Mouse (Mus musculus): ENCODE measurements around the gene Plac9a.
"Not testable (repeated sequence)": the region's sequence is repeated elsewhere in the genome, so short reads cannot be mapped to it uniquely, and the experiment has no call there.

Gene Plac9a

DNA sequence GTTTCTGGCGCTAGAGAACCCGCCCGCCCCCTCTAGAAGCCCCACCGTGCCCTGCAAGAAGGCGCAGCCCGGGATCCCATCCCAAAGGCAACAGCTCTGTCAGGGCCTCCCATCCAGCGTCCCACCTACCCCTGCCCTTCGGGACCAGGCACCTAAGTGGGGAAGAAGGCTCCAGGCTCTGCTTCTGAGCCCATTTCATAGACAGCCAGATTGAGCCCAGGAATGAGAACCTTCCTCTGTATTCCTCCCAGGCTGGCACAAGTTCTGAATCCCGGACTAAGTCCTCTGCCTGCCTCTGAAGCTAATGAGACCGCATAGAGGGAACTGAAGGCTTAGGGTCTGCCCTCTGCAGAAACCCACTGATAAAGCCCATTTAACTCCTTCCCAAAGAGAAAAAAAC, at the start of gene Plac9a:
TSS of gene Plac9a (minus strand) at position 101 of the 400 bp plus-strand sequence.
- not testable (repeated sequence) for DNase-seq (ENCODE audit: low spot score)

DNA sequence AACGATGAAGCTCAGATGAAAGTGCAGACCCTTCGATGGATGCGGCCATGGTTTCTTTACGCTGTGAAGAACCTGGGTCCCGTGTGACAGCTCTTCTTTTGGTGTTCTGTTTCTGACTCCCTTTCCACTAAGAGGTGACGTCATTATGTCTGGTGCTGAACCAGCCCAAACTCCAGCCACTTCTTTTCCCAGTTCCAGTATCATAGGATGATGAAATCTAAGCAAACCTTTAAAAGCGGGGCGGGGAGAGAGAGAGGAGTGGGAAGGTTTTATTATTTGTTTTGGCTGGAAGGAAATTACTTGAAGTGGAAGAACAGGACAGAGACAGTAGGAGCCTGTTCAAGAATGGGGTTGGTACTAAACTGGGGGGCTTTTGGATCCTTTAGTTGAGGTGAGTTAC, 35.1 kb upstream of the Plac9a start, which contains the start of gene Cphx1:
TSS of gene Cphx1 (plus strand) at position 301 of the 400 bp plus-strand sequence.
- not testable (repeated sequence) for DNase-seq (ENCODE audit: low spot score)

DNA sequence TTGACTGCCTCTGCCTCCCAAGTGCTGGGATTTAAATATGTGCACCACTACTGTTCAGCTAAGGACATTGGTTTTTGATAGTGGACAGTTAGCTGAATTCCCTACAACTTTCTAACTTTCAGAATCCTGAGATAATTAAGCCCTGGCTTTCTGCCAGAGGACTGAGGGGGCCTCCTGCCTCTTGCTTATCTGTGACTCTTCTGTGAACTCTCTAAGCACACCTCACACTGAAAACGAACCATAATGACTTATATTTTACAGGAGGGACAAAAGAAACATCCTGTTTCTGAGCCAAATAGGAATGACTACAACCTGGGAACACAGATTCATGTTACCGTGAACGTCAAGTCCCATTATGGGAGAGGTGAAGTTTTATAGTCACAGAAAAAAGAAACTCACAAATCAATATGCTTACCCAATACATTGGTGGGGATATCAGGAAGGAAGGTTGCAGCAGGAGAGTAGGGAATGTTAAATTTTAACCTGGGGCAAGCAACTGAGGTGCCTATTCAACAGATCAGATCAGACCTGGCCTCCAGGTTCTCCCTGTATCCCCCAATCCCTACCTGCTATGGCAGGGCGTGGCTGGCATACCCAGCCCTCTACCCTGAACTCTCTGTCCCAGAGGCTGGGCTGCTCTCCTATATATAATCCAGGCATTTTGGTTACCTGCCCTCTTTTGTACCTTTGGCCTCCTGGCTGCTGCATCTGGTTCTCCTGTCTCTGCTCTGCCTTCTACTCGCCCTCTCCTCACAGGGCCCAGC, 34.1 kb upstream of the Plac9a start:
- not testable (repeated sequence) for DNase-seq (ENCODE audit: low spot score)

DNA sequence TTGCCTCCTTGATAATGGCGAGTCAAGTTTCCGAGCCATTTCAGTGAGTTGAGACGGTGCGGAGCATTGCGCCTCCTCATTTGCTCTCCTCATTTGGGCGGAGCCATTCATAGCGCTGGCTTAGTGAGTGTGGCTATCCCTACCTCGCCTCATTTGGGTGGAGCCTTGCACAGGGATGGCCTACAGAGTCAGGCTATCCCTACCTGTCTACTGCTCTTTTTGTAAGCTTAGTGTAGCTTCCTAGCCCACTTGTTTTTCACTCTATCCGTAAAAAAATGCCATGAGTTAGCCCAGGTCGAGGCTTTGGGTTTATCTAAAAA, 24.6 kb upstream of the Plac9a start, which contains the start of gene Tmem254a:
TSS of gene Tmem254a (minus strand) at position 111 of the 320 bp plus-strand sequence.
- DNase-seq (ENCODE audit: low spot score): not testable (repeated sequence)

DNA sequence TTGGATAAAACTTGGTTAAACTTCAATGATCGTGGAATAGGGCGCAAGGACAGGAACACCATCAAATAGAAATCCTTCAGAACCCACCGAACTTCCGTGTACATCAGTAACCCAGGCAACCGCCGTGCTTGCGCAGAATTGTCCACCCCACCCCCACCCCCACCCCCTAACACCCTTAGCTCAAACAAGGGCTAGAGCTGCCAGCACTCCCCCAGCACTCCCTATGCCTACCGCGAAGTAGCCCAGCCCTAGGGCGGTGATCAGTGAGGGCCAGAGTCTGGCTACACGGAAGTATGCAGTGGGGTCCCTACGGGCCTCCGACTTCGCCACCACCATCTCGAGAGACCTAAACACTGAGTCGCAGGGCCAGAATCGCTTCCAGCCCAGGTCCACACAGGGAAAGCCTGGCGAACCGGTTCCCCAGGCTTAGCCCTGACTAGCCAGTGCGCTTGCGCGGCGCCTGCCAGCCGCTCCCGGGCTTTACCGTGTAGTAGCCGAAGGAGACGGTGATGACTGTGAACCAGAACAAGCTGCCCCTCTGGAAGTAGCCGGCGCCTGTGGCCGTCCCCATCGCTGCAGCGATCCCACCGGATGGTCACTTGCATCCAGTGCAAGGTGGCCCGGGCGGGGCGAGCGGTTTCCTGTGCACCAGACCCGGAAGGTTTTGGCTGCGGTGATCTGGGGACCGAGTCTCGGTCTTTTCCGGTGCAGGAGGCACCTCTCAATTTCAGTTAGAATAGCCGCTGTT, 24.1 kb upstream of the Plac9a start:
- not testable (repeated sequence) for DNase-seq (ENCODE audit: low spot score)

DNA sequence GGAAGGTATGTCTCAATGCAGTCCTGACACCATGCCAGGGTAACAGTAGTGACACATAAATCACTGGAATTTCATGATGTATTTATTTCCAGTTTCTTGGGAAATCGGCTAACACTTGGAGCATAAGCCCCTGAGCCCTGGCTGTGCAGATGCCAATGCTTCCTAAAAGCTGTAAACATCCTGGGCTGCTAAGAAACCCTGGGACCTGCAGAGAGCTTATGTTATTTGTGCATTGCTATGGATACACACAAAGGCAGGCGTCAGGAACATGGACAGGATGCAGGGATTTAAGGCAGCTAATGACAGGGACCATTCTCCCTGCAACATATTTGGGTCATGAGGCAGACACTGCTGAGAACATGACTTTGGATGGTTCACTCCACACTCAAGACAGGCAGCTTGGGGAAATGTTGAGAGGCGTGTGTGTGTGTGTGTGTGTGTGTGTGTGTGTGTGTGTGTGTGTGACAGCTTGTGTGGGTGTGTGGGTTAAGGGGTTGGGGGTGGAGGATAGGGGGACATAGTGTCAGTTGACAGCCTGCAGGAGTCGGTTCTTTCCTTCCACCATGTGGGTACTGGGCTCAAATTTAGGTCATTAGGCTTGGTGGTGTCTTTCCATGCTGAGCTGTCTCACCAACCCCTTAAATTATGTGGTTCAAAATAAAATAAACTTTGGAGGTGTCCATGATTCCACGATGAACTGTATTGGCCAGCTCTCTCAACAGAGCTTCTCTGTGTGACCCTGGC, 15.7 kb upstream of the Plac9a start:
- DNase-seq (ENCODE audit: low spot score): not testable (repeated sequence)

DNA sequence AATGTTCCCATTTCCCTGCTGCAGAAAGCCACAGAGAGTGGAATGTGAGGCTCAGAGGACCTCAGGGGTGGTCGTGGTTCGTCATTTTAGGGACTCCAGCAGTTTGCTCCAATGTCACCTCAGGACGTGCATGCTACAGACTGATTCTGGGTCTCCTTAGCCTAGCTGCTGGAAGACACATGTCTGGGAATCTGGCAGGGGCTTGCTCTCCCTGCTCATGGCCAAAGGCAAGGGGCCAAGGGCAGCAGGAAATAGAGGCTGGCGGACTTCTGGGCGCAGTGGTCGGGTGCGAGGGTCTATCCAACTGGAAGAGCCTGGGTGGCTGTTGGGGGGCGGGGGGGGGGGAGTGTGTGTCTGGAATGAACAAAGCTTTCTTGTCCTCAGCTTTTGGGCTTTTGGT, 6.1 kb upstream of the Plac9a start:
- DNase-seq (ENCODE audit: low spot score): not testable (repeated sequence)

DNA sequence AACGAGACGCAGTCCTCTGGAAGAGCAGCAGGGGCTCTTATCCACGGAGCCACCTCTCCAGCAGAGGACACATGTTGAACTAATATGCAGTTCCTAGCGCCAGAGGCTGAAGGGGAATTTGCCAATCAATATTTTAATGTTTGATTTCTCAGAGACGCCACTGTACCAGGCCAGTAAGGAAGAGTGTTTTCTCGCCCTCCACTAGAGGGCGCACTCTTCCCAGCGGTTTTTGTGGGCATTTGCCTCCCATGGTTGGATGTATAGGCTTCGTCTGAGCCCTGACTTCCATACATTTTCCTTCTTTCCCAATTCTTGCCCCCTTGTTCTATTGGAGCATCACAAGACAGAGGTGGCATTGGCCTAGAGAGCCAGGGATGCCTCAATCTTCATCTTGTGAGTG, 4.4 kb upstream of the Plac9a start:
- not testable (repeated sequence) for DNase-seq (ENCODE audit: low spot score)

DNA sequence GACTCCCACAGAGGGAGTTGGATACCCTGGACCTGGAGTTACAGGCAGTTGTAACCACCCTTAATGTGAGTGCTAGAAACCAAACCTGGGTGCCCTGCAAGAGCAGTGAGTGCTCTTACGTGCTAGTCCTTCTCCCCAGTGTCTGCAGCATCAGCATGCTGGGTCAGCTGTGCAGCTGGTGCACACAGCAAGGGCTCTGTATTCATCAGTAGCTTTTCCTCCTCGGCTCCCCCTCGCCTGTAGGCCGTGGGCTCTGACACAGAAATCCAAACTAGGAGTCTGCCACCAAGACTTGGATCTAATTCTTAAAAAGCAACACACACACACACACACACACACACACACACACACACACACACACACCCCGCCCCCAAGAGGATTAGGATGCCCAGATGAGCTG, 2.3 kb upstream of the Plac9a start:
- not testable (repeated sequence) for DNase-seq (ENCODE audit: low spot score)

DNA sequence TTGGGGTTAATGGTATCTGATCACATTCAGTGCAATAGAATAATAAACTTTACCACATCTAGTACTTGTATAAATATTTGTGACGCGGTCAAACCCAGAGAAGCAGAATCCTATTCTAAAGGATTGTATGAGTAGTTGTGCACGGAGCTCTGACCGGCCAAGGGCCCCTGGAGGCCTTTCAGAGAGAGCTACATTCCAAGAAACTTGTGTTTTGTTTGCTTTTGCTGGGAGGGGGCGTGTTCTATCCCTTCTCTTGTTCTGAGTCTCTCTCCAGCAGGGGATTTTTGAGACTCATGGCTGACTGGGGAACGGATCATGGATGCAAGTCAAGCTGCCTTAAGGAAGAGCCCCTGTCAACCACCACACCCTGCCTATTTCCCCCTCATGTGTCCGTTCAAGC, 7.2 kb downstream of the Plac9a start:
- DNase-seq (ENCODE audit: low spot score): not testable (repeated sequence)

DNA sequence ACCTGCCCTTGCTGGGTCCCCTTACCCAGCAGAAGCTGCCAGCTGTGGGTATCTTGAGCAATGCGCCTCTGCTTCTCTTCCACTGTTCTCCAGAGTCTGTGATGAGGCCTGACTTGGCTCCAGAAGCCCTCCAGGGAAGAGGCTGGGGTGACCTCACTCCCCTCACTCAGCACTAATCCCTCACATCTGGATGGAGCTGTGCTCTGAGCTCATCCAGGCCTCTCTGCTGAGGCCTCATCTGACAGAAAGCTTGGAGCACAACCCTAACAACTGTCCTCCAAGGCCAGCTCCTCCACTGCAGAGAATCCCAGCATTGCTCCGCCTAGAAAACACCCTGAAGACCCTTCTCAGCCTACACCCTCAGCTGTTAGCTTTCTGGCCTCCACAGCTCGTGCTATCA, 8.3 kb downstream of the Plac9a start:
- not testable (repeated sequence) for DNase-seq (ENCODE audit: low spot score)

DNA sequence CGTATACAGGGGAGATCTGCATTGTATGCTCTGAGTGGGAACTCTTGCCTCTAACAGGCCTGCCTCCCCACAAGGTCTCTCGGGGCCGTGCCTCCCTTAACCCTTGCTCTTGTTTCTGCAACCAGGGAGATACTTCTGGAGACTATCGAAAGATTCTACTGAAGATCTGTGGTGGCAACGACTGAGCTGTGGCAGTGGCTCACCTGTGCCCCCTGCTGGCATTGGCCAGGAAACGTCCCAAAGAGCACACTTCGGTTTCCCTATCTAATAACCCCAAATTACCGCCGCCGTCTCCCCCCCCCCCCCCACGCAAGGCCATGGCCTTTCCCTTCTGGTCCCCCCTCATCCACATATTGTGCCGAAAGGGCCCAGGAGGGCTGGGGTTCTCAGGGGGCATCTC, 17.0 kb downstream of the Plac9a start:
- not testable (repeated sequence) for DNase-seq (ENCODE audit: low spot score)

DNA sequence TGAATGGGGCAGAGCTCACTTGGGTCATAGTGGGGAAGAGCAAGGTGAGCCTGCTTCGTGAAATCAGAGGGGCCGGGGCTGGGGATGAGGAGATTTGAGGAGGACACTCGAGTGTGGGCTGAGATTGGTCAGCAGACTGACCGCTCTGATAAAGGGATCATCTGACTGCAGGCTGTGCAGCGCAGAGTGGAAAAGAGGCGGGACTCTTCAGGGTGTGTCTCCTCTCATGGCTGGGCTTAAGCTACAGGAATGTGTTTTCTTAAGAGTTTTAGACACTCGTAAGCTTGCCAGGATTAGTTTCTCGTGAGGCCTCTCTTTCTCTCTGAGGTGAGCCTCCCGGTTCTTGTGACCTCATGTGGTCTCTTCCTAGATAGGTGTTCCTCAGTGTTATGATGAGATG, 21.1 kb downstream of the Plac9a start:
- DNase-seq (ENCODE audit: low spot score): not testable (repeated sequence)

DNA sequence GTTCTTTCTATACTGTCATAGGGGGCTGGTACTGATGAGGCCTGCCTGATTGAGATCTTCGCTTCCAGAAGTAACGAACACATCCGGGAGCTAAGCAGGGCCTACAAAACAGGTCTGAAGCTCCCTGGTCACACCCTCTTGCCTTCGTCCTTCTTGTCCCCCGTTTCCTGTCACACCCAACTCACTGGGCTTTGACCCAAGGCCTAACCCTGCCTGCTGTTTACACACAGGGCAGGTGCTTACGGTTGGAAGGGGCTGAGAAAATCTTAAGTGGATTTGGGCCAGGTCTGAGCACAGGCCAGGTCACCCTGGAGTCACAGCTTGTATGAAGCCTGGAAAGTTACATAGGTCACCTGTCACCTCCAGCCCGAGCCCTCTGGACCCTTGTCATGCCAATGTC, 26.3 kb downstream of the Plac9a start:
- not testable (repeated sequence) for DNase-seq (ENCODE audit: low spot score)

DNA sequence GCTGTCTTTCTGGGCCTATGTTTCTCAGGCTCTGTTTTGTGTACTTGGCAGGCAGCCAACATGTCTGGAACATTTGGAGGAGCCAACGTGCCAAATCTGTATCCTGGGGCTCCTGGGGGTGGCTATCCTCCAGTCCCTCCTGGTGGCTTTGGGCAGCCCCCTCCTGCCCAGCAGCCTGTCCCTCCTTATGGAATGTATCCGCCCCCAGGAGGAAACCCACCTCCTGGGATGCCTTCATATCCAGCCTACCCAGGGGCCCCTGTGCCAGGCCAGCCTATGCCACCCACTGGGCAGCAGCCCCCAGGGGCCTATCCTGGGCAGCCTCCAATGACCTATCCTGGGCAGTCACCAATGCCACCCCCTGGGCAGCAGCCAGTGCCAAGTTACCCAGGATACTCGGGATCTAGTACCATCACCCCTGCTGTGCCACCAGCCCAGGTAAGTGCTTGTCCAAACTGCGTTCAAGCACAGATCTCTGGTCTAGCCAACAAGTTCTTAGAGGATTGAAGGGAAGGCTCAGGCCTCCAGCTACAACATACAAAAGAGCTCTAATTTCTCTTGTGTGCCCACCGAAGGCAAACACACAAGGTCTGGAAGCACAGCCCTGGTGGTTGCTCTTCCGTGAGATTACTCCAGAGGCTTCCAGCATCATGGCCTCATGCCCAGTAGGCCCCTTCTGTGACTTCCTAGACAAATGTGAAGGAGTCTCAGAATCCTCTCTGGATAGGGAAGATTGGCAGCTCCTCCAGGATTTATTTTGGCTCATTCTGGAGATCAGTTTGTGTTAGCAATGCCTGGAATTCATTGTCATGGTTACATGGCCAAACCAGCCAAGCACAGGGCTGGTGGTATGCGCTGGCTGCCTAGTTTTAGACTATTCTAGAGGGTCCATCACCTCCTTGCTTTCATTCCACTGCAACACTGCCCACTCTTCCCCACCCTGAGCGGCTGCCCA, 30.2 kb downstream of the Plac9a start:
- DNase-seq (ENCODE audit: low spot score): no peak

DNA sequence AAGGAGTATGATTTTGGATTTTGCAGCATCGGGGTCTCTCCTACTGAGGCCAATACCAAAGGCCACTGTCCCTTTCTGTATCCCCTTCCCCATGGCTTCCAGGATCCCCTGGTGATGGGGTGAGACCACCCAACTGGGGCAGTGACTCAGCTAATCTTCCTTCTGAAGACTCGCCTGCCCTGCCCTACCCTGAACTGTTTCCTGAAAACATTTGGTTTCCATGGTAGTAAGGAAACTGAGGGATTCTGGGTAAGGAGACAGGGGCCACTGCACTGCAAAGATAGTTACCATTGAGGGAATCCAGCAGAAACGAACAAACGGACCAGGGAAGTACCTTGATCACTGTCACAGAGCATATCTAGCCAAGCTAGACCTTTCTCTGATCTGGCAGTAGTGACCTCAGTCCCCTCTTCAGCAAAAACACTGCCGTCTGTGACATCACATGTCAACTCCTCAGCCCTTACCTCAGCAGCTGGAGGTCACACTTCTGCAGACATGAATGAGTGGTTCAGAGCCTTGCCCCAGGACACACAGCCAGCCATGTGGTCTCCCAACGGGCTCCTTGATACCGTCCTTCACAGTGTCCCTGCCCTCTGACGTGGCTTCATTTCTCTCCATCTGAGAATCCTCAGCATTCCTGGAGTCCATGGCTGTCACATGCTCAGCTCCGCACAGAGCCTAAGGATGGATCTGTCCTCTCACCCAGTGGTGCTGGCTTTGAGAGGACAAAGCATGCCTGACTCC, 33.6 kb downstream of the Plac9a start:
- no peak for DNase-seq (ENCODE audit: low spot score)

DNA sequence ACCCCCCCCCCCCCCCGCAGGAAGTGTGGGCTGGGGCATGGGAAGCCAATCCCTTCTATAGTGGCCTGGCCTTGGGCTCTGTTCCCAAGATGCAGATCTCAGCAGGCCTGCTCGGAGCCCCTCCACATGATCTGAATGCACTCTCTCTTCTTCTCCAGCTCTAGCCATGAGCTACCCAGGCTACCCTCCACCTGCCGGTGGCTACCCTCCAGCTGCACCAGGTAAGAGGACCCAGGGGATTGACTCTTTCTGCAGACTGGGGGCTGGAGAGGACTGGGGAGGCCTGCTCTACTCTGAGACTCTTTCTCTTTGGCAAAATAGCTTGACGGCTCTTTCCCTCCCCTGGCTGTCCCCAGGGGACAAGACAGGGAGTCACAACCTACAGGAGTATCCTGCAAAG, 34.2 kb downstream of the Plac9a start:
- DNase-seq (ENCODE audit: low spot score): no peak

DNA sequence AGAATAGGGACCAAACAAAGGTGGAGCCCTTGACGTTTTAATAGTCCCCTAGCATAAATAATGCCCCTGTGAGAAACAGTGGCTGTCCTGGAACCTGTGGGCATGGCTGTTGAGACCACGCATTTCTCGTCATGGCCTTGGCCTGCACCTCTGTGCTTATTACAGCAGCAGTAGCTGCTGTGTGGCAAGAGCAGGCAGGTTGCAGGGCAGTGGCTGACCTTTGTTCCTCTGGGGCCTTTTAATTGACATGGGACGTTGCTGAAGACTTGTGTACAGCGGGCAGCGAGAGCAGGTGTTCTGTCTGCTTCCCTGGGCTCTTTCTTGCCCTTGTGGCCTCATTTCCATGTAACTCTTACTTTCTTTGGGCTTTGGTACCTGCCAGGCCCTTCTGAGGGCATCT, 35.1 kb downstream of the Plac9a start:
- DNase-seq (ENCODE audit: low spot score): no peak

DNA sequence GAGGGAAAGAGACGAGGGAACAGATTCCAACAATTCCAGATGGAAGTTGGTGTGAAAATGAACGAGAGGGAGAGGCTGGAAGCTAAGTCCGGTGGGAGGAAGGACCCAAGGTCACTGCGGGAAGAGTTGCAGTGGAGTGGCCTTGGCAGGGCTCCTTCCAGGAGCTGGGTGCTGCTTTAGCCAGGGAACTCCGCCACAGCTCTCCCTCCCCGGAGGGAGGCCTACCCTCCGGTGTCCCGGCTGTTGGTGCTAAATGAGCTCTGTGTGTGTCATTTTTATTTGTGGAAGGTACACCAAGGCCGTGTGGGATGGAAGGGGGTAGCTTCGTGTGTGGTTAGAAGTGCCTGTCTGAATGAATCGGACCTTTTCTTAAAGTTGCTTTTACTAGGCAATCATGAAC, 36.1 kb downstream of the Plac9a start:
- DNase-seq (ENCODE audit: low spot score): peak; percentile 67

DNA sequence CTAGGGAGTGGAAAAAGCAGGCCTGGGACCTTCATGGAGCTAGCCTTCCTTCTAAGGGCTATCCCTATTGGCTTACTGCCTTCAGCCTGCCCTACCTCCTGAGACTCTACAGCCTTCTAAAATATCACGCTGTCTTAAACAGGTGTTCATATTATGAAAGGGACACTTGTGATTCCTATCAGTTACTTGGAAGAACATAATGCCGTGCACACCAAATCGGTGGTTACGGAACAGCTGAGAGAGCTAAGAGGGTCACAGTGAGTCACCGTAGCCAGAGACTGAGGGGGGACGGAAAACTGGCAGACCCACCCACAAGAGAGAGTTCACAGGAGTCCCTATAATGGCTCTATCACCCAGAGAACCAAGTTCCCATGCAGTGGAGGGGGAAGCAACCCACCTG, 36.5 kb downstream of the Plac9a start:
- DNase-seq (ENCODE audit: low spot score): no peak

DNA sequence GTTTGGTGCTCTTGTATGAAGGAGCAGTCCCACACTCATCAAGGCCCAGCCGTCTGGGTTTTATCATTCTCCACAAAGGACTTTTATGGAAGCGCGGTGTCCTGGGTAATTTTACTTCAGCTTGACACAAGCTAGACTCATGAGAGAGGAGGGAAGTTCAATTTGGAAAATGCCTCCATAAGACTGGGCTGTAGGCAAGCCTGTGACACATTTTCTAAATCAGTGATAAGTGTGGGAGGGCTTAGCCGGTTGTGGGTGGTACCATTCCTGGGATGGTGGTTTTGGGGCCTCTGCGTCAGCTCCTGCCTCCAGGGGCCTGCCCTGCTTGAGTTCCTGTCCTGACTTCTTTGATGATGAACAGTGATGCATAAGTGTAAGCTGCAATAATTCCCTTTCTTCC, 37.6 kb downstream of the Plac9a start:
- no peak for DNase-seq (ENCODE audit: low spot score)

All from ovary, postnatal 36 days (tissue).